Mouse (Mus musculus) heart, embryonic 10.5 days (tissue): Measurements from ENCODE around the gene Snx21. TPM values are rescaled to one million over a fixed set of nuclear protein-coding genes. Genes with fewer than 3 reads are reported as not detected.

Experiments used
- DNase-seq: peaks from one replicate; pipeline ENCODE4 v3.0.0-alpha.2; 2017; ENCODE audit warnings: low spot score
- H3K27ac ChIP-seq: fragments of 300-500 bp; sonication (generic); 2 replicates; pipeline ENCODE4 v1.5.1; 2016; ENCODE audit warnings: mild to moderate bottlenecking
- H3K27me3 ChIP-seq: fragments of 300-500 bp; sonication (generic); 2 replicates; pipeline ENCODE4 v1.6.1; 2016; ENCODE audit warnings: mild to moderate bottlenecking; ENCODE audit not compliant: poor library complexity, insufficient read depth, severe bottlenecking
- H3K36me3 ChIP-seq: fragments of 300-500 bp; sonication (generic); 2 replicates; pipeline ENCODE4 v1.6.1; 2016; ENCODE audit warnings: mild to moderate bottlenecking, moderate library complexity
- H3K4me1 ChIP-seq: fragments of 300-500 bp; sonication (generic); 2 replicates; pipeline ENCODE4 v1.6.1; 2016; ENCODE audit warnings: mild to moderate bottlenecking
- H3K4me3 ChIP-seq: fragments of 300-500 bp; sonication (generic); 2 replicates; pipeline ENCODE4 v1.5.1; 2016; ENCODE audit warnings: mild to moderate bottlenecking, moderate library complexity
- H3K9me3 ChIP-seq: fragments of 300-500 bp; sonication (generic); 2 replicates; pipeline ENCODE4 v1.6.1; 2016; ENCODE audit warnings: mild to moderate bottlenecking, moderate library complexity
- WGBS: fragments of 180-500 bp; shearing (Covaris S2); methylation state at CpG from one replicate; pipeline ENCODE4 v1.1.7; 2016; 5-methylcytosine and 5-hydroxymethylcytosine counted together
- polyA plus RNA-seq: library from polyadenylated mRNA; unstranded; fragments of >200 nt; fragmentation: Nextera tagmentation; extraction: Ambion mirVana; gene quantifications from 2 replicates; pipeline ENCODE4 v1.2.1, GENCODE M21; 2016

Gene Snx21
- polyA plus RNA-seq, 1 experiment from 2014 or later, result 19.1 TPM

DNA sequence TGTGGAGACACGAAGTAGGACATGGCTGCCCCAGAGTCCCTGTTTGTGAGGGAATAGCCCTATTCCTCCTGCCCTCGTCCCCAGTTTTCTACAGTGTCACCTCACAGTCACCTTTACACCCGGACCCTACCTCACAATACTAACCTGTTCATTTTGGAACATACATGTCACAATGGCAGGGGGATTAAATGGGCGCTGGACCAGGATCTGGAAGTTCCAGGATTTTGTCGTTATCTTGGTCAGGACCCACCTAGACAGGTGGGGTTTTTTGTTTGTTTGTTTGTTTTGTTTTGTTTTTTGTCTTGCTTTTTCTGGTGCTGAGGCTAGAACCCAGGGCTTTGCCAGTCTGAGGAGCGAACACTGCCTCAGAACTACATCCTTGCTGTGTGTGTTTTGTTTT is 42.8 kb downstream of the Snx21 start, which contains the start of gene Spata25:
Spata25 (minus strand) TSS at position 101 of the 400 bp plus-strand sequence.
- 80% methylated on average over 6 of the region's 6 CpGs for WGBS
- peaks cover 45% of the 10 kb centered on the region for H3K36me3 ChIP-seq
- no peaks in the 10 kb centered on the region for H3K27me3 ChIP-seq
- H3K4me3 ChIP-seq, result no peak within 1 kb of the TSS
- no peak within 1 kb of the TSS for H3K27ac ChIP-seq
- no peaks in the 10 kb centered on the region for H3K9me3 ChIP-seq
- DNase-seq, result no peak
- H3K4me1 ChIP-seq, result peaks cover 18% of the 10 kb centered on the region

DNA sequence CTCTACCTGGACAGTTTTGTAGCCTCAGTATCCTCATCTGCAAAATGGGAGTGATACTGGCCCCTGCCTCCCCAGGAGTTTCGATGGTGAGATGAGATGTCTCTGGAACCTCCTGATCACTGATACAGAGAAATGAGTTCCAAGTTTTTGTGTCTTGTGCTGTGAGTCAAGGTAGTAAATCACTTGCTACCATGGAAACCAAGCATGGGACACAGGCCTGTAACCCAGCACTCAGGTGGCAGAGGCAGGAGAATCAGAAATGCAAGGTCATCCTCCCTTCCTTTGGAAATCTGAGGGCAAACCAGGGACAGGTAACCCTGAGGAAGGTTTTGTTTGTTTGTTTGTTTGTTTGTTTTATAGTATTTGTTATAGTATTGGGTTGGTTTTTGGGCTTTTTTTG is 43.5 kb downstream of the Snx21 start:
- WGBS, result 95% methylated on average over 1 of the region's 1 CpGs
- Histone ChIP-seq H3K27ac (no peak overlapping the region), H3K4me3 (no peak overlapping the region), H3K36me3 (peaks cover 45% of the 10 kb centered on the region), H3K4me1 (peaks cover 19% of the 10 kb centered on the region), H3K9me3 (no peaks in the 10 kb centered on the region), H3K27me3 (no peaks in the 10 kb centered on the region)
- DNase-seq, result no peak

DNA sequence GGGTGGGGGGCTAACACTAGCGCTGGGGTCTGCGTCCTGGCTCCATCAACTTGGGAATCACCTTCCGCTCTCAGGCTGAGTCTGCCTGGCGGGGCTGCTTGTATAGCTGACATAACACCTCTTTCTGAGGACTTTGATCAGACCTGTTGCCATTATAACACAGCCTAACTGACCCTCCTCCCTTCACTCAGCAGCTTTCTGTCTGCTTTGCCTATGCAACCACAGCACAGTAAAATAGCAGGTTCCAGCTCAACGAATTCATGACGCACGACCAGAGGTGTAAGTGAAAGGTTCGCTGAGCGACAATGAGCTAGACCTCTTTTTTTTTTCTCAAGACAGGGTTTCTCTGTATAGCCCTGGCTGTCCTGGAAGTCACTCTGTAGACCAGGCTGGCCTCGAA is 45.4 kb downstream of the Snx21 start:
- H3K4me3 ChIP-seq, result no peak overlapping the region
- H3K4me1 ChIP-seq, result peaks cover 30% of the 10 kb centered on the region
- H3K36me3 ChIP-seq, result peaks cover 38% of the 10 kb centered on the region
- no peaks in the 10 kb centered on the region for H3K9me3 ChIP-seq
- H3K27me3 ChIP-seq, result no peaks in the 10 kb centered on the region
- H3K27ac ChIP-seq, result no peak overlapping the region
- DNase-seq, result no peak
- WGBS, result 84% methylated on average over 10 of the region's 10 CpGs

DNA sequence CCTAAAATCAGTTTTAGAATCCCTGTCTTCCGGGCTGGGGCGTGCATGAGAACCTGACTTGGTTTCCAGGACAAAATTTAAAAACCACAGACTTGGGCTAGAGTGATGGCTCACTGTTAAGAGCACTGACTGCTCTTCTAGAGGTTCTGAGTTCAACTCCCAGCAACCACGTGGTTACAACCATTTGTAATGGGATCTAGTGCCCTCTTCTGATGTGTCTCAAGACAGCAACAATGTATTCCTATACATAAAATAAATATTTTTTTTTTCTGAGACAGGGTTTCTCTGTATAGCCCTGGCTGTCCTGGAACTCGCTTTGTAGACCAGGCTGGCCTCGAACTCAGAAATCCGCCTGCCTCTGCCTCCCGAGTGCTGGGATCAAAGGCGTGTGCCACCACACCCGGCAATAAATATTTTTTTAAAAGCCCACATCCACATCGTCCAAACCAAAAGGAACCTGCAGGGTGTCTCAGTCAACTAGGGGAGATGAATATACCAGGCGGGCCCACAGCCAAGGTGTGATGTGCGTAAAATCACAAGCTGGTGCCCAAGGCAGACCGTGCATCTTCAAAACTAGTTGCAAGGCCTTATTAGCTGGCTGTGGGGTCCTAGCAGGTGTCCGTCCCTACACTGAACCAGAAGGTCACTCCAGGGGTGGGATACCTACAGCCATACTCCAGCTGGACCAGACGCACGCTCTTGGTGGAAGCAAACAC is 46.6 kb downstream of the Snx21 start:
- H3K4me3 ChIP-seq, result peak overlapping the region; percentile 83
- no peak for DNase-seq
- H3K27me3 ChIP-seq, result no peaks in the 10 kb centered on the region
- H3K27ac ChIP-seq, result peak overlapping the region; percentile 96
- 58% methylated on average over 16 of the region's 16 CpGs for WGBS
- H3K4me1 ChIP-seq, result peaks cover 30% of the 10 kb centered on the region
- H3K9me3 ChIP-seq, result no peaks in the 10 kb centered on the region
- H3K36me3 ChIP-seq, result peaks cover 38% of the 10 kb centered on the region

DNA sequence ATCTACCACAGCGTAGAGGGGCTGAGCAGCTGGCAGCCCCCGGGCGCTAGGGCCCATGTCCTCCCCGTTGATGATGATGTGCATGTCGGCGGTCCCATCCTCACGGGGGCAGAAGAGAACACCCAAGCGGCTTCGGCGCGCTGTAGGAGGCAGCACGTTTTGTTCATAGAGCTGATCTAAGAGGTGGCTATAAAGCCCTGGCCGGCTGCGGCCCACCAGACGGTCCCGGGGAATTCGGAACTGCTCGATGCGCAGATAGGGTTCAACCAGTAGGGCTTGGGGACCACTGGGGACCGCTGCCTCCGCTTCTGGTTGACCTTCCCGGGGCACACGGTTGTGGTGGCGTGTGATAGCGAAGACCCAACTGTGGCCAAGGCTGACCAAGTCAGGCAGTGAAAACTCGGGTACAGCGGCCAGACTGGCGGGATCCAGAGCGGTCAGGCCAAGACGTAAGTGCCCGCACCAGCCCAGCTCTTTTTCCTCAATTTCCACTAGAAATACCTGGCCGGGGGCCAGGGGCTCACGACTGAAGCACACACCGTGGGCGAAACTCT is 47.2 kb downstream of the Snx21 start, which contains the start of gene Ctsa:
Ctsa (plus strand) TSS at position 126 of the 554 bp plus-strand sequence.
- peak; percentile 93 for DNase-seq
- H3K4me1 ChIP-seq, result peaks cover 30% of the 10 kb centered on the region
- WGBS, result under 1% methylated on average over 35 of the region's 35 CpGs
- peak within 1 kb of the TSS; percentile 96 for H3K27ac ChIP-seq
- H3K36me3 ChIP-seq, result peaks cover 38% of the 10 kb centered on the region
- H3K9me3 ChIP-seq, result no peaks in the 10 kb centered on the region
- peak within 1 kb of the TSS; percentile 83 for H3K4me3 ChIP-seq
- H3K27me3 ChIP-seq, result no peaks in the 10 kb centered on the region

DNA sequence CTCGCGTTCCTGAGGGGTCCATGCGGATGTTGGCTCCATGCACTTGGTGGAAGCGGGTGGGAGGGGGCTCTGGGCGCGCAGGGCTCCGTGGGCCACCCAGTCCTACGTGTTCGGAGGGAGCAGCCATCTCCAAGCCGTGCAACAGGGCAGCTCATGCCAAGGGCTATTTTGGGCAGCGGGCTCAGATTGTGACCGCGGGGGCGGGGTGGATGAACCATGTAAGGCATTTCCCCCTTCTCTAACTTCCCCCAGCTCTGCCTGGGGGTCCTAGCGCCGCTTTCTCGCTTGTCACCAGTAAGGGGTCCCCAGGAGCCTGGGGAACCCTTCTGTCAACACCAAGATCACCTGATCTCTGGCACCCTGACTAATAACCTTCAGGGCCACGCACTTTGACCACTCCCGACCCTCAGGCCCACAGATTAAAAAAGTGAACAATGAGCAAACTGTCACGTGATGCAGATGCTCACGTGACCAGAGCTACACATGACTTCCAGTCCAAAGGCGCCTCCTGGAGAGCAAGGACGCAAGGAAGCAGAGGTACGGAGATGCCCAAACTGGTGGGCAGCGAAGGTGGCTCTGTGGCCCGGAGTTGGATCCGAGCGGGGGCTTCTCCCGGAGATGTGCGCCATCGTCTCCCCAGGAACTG is 47.8 kb downstream of the Snx21 start, which contains the start of gene Neurl2:
Neurl2 (minus strand) TSS at position 143 of the 646 bp plus-strand sequence.
- peak; percentile 96 for DNase-seq
- WGBS, result under 1% methylated on average over 31 of the region's 31 CpGs
- Histone ChIP-seq H3K4me3 (peak within 1 kb of the TSS; percentile 83), H3K36me3 (peaks cover 38% of the 10 kb centered on the region), H3K9me3 (no peaks in the 10 kb centered on the region), H3K27me3 (no peaks in the 10 kb centered on the region), H3K27ac (peak within 1 kb of the TSS; percentile 96), H3K4me1 (peaks cover 30% of the 10 kb centered on the region)

DNA sequence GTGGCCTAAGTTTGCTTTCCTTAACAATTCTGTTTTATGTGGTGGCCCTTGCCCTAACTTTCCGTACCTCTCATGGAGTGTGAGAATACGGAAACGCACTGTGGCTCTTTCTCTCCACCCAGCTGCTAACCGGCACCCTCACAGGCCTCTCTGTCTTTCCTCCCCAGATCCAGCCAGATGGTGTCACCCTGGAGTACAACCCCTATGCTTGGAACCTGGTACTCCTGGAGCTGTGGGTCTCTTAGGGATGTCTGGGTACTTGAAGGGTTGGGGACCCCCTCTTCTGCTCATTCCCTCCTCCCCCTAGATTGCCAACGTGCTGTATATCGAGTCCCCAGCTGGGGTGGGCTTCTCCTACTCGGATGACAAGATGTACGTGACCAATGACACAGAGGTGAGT is 48.9 kb downstream of the Snx21 start:
- no peak for DNase-seq
- H3K4me1 ChIP-seq, result peaks cover 30% of the 10 kb centered on the region
- WGBS, result 43% methylated on average over 8 of the region's 8 CpGs
- H3K36me3 ChIP-seq, result peaks cover 41% of the 10 kb centered on the region
- no peaks in the 10 kb centered on the region for H3K27me3 ChIP-seq
- H3K27ac ChIP-seq, result peak overlapping the region; percentile 96
- H3K4me3 ChIP-seq, result peak overlapping the region; percentile 83
- no peaks in the 10 kb centered on the region for H3K9me3 ChIP-seq

DNA sequence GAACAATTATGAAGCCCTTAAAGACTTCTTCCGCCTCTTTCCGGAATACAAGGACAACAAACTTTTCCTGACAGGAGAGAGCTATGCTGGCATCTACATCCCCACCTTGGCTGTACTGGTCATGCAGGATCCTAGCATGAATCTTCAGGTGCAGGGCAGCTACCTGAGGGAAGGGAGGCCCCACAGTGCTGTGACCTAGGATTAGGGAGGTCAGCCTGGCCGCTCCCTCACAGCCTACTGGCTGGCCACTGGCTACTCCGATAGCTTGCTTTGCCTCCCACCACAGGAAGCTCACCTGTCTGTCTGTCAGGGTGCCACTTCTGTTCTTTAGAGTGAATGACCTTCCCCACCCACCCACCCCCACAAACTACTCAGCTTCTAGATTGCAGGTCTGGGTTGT is 49.5 kb downstream of the Snx21 start:
- Histone ChIP-seq H3K27ac (no peak overlapping the region), H3K27me3 (no peaks in the 10 kb centered on the region), H3K4me3 (peak overlapping the region; percentile 83; the same call in 1 of the 2 replicates), H3K4me1 (peaks cover 30% of the 10 kb centered on the region), H3K9me3 (no peaks in the 10 kb centered on the region), H3K36me3 (peaks cover 47% of the 10 kb centered on the region)
- DNase-seq, result no peak
- 96% methylated on average over 4 of the region's 4 CpGs for WGBS

Other genes starting within 250 kb of the Snx21 start
- 11.1 and 28.0 TPM in 2 replicates for gene Wfdc2, start 223.4 kb upstream of the Snx21 start, polyA plus RNA-seq
- not detected in 2 replicates for gene Spint3, start 212.4 kb upstream of the Snx21 start, polyA plus RNA-seq
- not detected in 2 replicates for gene Wfdc6a, start 200.4 kb upstream of the Snx21 start, polyA plus RNA-seq
- not detected in 2 replicates for gene Eppin, start 192.2 kb upstream of the Snx21 start, polyA plus RNA-seq
- gene Wfdc6b, start 172.3 kb upstream of the Snx21 start, polyA plus RNA-seq, result not detected in 2 replicates
- gene Wfdc8, start 172.2 kb upstream of the Snx21 start, polyA plus RNA-seq, result not detected in 2 replicates
- gene Wfdc16, start 147.0 kb upstream of the Snx21 start, polyA plus RNA-seq, result not detected in 2 replicates
- gene Wfdc10, start 129.8 kb upstream of the Snx21 start, polyA plus RNA-seq, result not detected in 2 replicates
- gene Wfdc9, start 129.2 kb upstream of the Snx21 start, polyA plus RNA-seq, result not detected in 2 replicates
- gene Wfdc11, start 111.7 kb upstream of the Snx21 start, polyA plus RNA-seq, result not detected in 2 replicates
- gene Wfdc13, start 100.7 kb upstream of the Snx21 start, polyA plus RNA-seq, result not detected in 2 replicates
- gene Spint4, start 87.3 kb upstream of the Snx21 start, polyA plus RNA-seq, result not detected in 2 replicates
- not detected in 2 replicates for gene Spint5, start 70.5 kb upstream of the Snx21 start, polyA plus RNA-seq
- gene Wfdc3, start 39.9 kb upstream of the Snx21 start, polyA plus RNA-seq, result 0.43 and 0.49 TPM in 2 replicates
- 60.3 and 76.6 TPM in 2 replicates for gene Dnttip1, start 39.8 kb upstream of the Snx21 start, polyA plus RNA-seq
- gene Ube2c, start 15.9 kb upstream of the Snx21 start, polyA plus RNA-seq, result 496 and 550 TPM in 2 replicates
- 0.67 TPM in 1 of 2 replicates, not detected in the other for gene Tnnc2, start 5.9 kb upstream of the Snx21 start, polyA plus RNA-seq
- 17.8 and 21.5 TPM in 2 replicates for gene Acot8, start 19.1 kb downstream of the Snx21 start, polyA plus RNA-seq
- gene Zswim3, start 19.3 kb downstream of the Snx21 start, polyA plus RNA-seq, result 7.7 and 9.7 TPM in 2 replicates
- 13.7 and 14.3 TPM in 2 replicates for gene Zswim1, start 36.9 kb downstream of the Snx21 start, polyA plus RNA-seq
- 0.38 TPM in 1 of 2 replicates, not detected in the other for gene Spata25, start 42.7 kb downstream of the Snx21 start, polyA plus RNA-seq
- gene Ctsa, start 47.0 kb downstream of the Snx21 start, polyA plus RNA-seq, result 138 and 149 TPM in 2 replicates
- 28.2 and 55.0 TPM in 2 replicates for gene Neurl2, start 47.6 kb downstream of the Snx21 start, polyA plus RNA-seq
- 8.1 and 12.6 TPM in 2 replicates for gene Pltp, start 71.9 kb downstream of the Snx21 start, polyA plus RNA-seq
- gene Pcif1, start 93.5 kb downstream of the Snx21 start, polyA plus RNA-seq, result 57.9 and 61.5 TPM in 2 replicates
- 12.6 and 13.5 TPM in 2 replicates for gene Zfp335, start 125.9 kb downstream of the Snx21 start, polyA plus RNA-seq
- gene Mmp9, start 155.0 kb downstream of the Snx21 start, polyA plus RNA-seq, result 0.53 and 1.1 TPM in 2 replicates
- gene Slc12a5, start 175.0 kb downstream of the Snx21 start, polyA plus RNA-seq, result 0.74 and 0.92 TPM in 2 replicates
- gene Ncoa5, start 249.0 kb downstream of the Snx21 start, polyA plus RNA-seq, result 52.8 and 64.2 TPM in 2 replicates